Mouse (Mus musculus): ENCODE measurements around the gene Antxrl. TPM values are rescaled to one million over a fixed set of nuclear protein-coding genes. Genes with fewer than 3 reads are reported as not detected.

The Antxrl gene
- polyA plus RNA-seq, 1 experiment from 2014 or later: not detected

- Histone ChIP-seq H3K36me3 (no peaks in the 10 kb centered on the region), H3K4me3 (no peak overlapping the region), H3K4me2 (replicated peaks) (no peak overlapping the region), H3K4me1 (no peaks in the 10 kb centered on the region), H3K9me3 (no peaks in the 10 kb centered on the region), H3K9ac (no peak overlapping the region), H3K27ac (no peak overlapping the region), H3K27me3 (replicated peaks) (no peaks in the 10 kb centered on the region)
- no peak for ATAC-seq (ENCODE audit: low FRiP score, low read depth)
- WGBS: 71% methylated on average over 4 of the region's 4 CpGs
Observed at GRCm38 (mm10) chr14:34078293-34078692, 25.8 kb downstream of the Antxrl start.

GRCm38 (mm10) chr14:34080321-34080997 lies 28.0 kb downstream of the Antxrl start:
- H3K27ac ChIP-seq: no peak overlapping the region
- no peak overlapping the region for H3K4me3 ChIP-seq
- H3K9me3 ChIP-seq: no peaks in the 10 kb centered on the region
- ATAC-seq (ENCODE audit: low FRiP score, low read depth): peak; percentile 83
- H3K4me2 ChIP-seq (replicated peaks): 0 out of 2 replicates have a peak overlapping the region, but pooled peaks have one; percentile 22
- WGBS: 14% methylated on average over 11 of the region's 11 CpGs
- H3K9ac ChIP-seq: no peak overlapping the region
- no peaks in the 10 kb centered on the region for H3K4me1 ChIP-seq
- H3K36me3 ChIP-seq: no peaks in the 10 kb centered on the region
- H3K27me3 ChIP-seq (replicated peaks): no peaks in the 10 kb centered on the region

- H3K4me2 ChIP-seq (replicated peaks): no peak within 1 kb of the TSS
- H3K27me3 ChIP-seq (replicated peaks): no peaks in the 10 kb centered on the region
- whole genome bisulfite sequencing: 70% methylated on average over 4 of the region's 4 CpGs
- no peaks in the 10 kb centered on the region for H3K4me1 ChIP-seq
- H3K9ac ChIP-seq: no peak within 1 kb of the TSS
- H3K27ac ChIP-seq: no peak within 1 kb of the TSS
- no peak within 1 kb of the TSS for H3K4me3 ChIP-seq
- no peak for ATAC-seq (ENCODE audit: low FRiP score, low read depth)
- H3K36me3 ChIP-seq: no peaks in the 10 kb centered on the region
- no peaks in the 10 kb centered on the region for H3K9me3 ChIP-seq
Observed at GRCm38 (mm10) chr14:34085731-34086130, 33.2 kb downstream of the Antxrl start, which contains the start of gene Anxa8. Anxa8 (plus strand) TSS chr14:34085981.

GRCm38 (mm10) chr14:34086806-34087205 lies 34.3 kb downstream of the Antxrl start:
- H3K9me3 ChIP-seq: no peaks in the 10 kb centered on the region
- WGBS: 68% methylated on average over 4 of the region's 4 CpGs
- H3K27me3 ChIP-seq (replicated peaks): no peaks in the 10 kb centered on the region
- no peaks in the 10 kb centered on the region for H3K36me3 ChIP-seq
- no peak for ATAC-seq (ENCODE audit: low FRiP score, low read depth)
- H3K4me1 ChIP-seq: no peaks in the 10 kb centered on the region
- no peak overlapping the region for H3K27ac ChIP-seq
- H3K4me3 ChIP-seq: no peak overlapping the region
- no peak overlapping the region for H3K9ac ChIP-seq
- H3K4me2 ChIP-seq (replicated peaks): no peak overlapping the region

- Histone ChIP-seq H3K27me3 (replicated peaks) (no peaks in the 10 kb centered on the region), H3K9ac (no peak overlapping the region), H3K4me2 (replicated peaks) (no peak overlapping the region), H3K9me3 (no peaks in the 10 kb centered on the region), H3K36me3 (no peaks in the 10 kb centered on the region), H3K4me3 (no peak overlapping the region), H3K27ac (no peak overlapping the region), H3K4me1 (no peaks in the 10 kb centered on the region)
- ATAC-seq (ENCODE audit: low FRiP score, low read depth): no peak
- WGBS: 83% methylated on average over 2 of the region's 2 CpGs
Observed at GRCm38 (mm10) chr14:34087856-34088398, 35.4 kb downstream of the Antxrl start.

GRCm38 (mm10) chr14:34089796-34090195 lies 37.3 kb downstream of the Antxrl start:
- Histone ChIP-seq H3K4me2 (replicated peaks) (no peak overlapping the region), H3K27ac (no peak overlapping the region), H3K4me1 (no peaks in the 10 kb centered on the region), H3K4me3 (no peak overlapping the region), H3K27me3 (replicated peaks) (no peaks in the 10 kb centered on the region), H3K9me3 (no peaks in the 10 kb centered on the region), H3K9ac (no peak overlapping the region), H3K36me3 (no peaks in the 10 kb centered on the region)
- no peak for ATAC-seq (ENCODE audit: low FRiP score, low read depth)
- WGBS: 90% methylated on average over 8 of the region's 8 CpGs

- H3K9ac ChIP-seq: no peak overlapping the region
- H3K27me3 ChIP-seq (replicated peaks): no peaks in the 10 kb centered on the region
- no peaks in the 10 kb centered on the region for H3K36me3 ChIP-seq
- no peaks in the 10 kb centered on the region for H3K9me3 ChIP-seq
- no peak overlapping the region for H3K4me2 ChIP-seq (replicated peaks)
- H3K4me3 ChIP-seq: no peak overlapping the region
- H3K4me1 ChIP-seq: no peaks in the 10 kb centered on the region
- 91% methylated on average over 5 of the region's 5 CpGs for WGBS
- H3K27ac ChIP-seq: no peak overlapping the region
- no peak for ATAC-seq (ENCODE audit: low FRiP score, low read depth)
Observed at GRCm38 (mm10) chr14:34091475-34091874, 39.0 kb downstream of the Antxrl start.

GRCm38 (mm10) chr14:34092856-34093255 lies 40.3 kb downstream of the Antxrl start:
- Histone ChIP-seq H3K9me3 (no peaks in the 10 kb centered on the region), H3K27ac (no peak overlapping the region), H3K4me1 (no peaks in the 10 kb centered on the region), H3K9ac (no peak overlapping the region), H3K4me2 (replicated peaks) (no peak overlapping the region), H3K27me3 (replicated peaks) (no peaks in the 10 kb centered on the region), H3K36me3 (no peaks in the 10 kb centered on the region), H3K4me3 (no peak overlapping the region)
- WGBS: 96% methylated on average over 1 of the region's 1 CpGs
- ATAC-seq (ENCODE audit: low FRiP score, low read depth): no peak

- Histone ChIP-seq H3K27ac (no peak overlapping the region), H3K4me3 (no peak overlapping the region), H3K4me2 (replicated peaks) (no peak overlapping the region), H3K27me3 (replicated peaks) (no peaks in the 10 kb centered on the region), H3K36me3 (no peaks in the 10 kb centered on the region), H3K9ac (no peak overlapping the region), H3K4me1 (no peaks in the 10 kb centered on the region), H3K9me3 (no peaks in the 10 kb centered on the region)
- 82% methylated on average over 5 of the region's 5 CpGs for WGBS
- no peak for ATAC-seq (ENCODE audit: low FRiP score, low read depth)
Observed at GRCm38 (mm10) chr14:34096161-34096560, 43.7 kb downstream of the Antxrl start.

- WGBS: 82% methylated on average over 5 of the region's 5 CpGs
- no peak for ATAC-seq (ENCODE audit: low FRiP score, low read depth)
- H3K27ac ChIP-seq: no peak within 1 kb of the TSS
- H3K27me3 ChIP-seq (replicated peaks): no peaks in the 10 kb centered on the region
- H3K9me3 ChIP-seq: no peaks in the 10 kb centered on the region
- no peaks in the 10 kb centered on the region for H3K4me1 ChIP-seq
- H3K36me3 ChIP-seq: no peaks in the 10 kb centered on the region
- H3K4me3 ChIP-seq: no peak within 1 kb of the TSS
- H3K4me2 ChIP-seq (replicated peaks): no peak within 1 kb of the TSS
- no peak within 1 kb of the TSS for H3K9ac ChIP-seq
Observed at GRCm38 (mm10) chr14:34102601-34103000, 50.1 kb downstream of the Antxrl start, which contains the start of gene A630023A22Rik. A630023A22Rik (minus strand) TSS chr14:34102754.

- no peaks in the 10 kb centered on the region for H3K27me3 ChIP-seq (replicated peaks)
- H3K27ac ChIP-seq: no peak overlapping the region
- H3K36me3 ChIP-seq: no peaks in the 10 kb centered on the region
- ATAC-seq (ENCODE audit: low FRiP score, low read depth): no peak
- H3K4me3 ChIP-seq: no peak overlapping the region
- no peak overlapping the region for H3K9ac ChIP-seq
- H3K4me2 ChIP-seq (replicated peaks): no peak overlapping the region
- no peaks in the 10 kb centered on the region for H3K4me1 ChIP-seq
- no peaks in the 10 kb centered on the region for H3K9me3 ChIP-seq
- WGBS: 80% methylated on average over 3 of the region's 3 CpGs
Observed at GRCm38 (mm10) chr14:34103855-34104254, 51.3 kb downstream of the Antxrl start.

GRCm38 (mm10) chr14:34104892-34105291 lies 52.4 kb downstream of the Antxrl start:
- H3K27ac ChIP-seq: no peak overlapping the region
- 26% methylated on average over 8 of the region's 8 CpGs for WGBS
- ATAC-seq (ENCODE audit: low FRiP score, low read depth): peak; percentile 53; the same call in 1 of the 2 replicates

More at GRCm38 (mm10) chr14:34104892-34105291, 52.4 kb downstream of the Antxrl start:
- Histone ChIP-seq H3K9ac (no peak overlapping the region), H3K4me2 (replicated peaks) (no peak overlapping the region), H3K4me1 (no peaks in the 10 kb centered on the region), H3K27me3 (replicated peaks) (no peaks in the 10 kb centered on the region), H3K36me3 (no peaks in the 10 kb centered on the region), H3K4me3 (no peak overlapping the region), H3K9me3 (no peaks in the 10 kb centered on the region)

Data from neural tube, embryonic 12.5 days (tissue).